In genomic region chr4:129288067-129288466, GRCm38 (mm10) we compare ENCODE assay signal across 9 mouse cellular contexts. TPM values are rescaled to one million over a fixed set of nuclear protein-coding genes. Genes with fewer than 3 reads are reported as not detected.
DNase-seq lines count a peak whose midpoint lies in the region; ATAC-seq and TF ChIP-seq lines count a peak whose summit lies in the region.
"Had no signal": no experiment of that assay in that cellular context is flagged by ENCODE, and none has a peak within 500 bp of the region (broad histone marks: within the 10 kb centered on the region; RNA-seq: fewer than 3 reads in every experiment).

No protein-coding gene starts in this region.

- H3K9me3 ChIP-seq in kidney, postnatal 0 days (replicated peaks; ENCODE audit: low read length): no peaks in the 10 kb centered on the region

- 0 out of 2 replicates have a peak overlapping the region, but pooled peaks have one; percentile 15 for H3K27ac ChIP-seq in kidney, postnatal 0 days
- no peak overlapping the region for H3K27ac ChIP-seq in cerebellum, adult 2 months (ENCODE audit: insufficient read depth, low read length)
- H3K27ac ChIP-seq: liver, embryonic 14.5 days had no signal

- peak overlapping the region; percentile 98; the same call in 1 of the 2 replicates for H3K4me2 ChIP-seq in kidney, postnatal 0 days (ENCODE audit: low read length)

- no peak for TF ChIP-seq CTCF in kidney, postnatal 0 days (IDR thresholded peaks at IDR 0.05; ENCODE audit: low read depth)
- no peak for TF ChIP-seq CTCF in cerebellum, adult 2 months (IDR thresholded peaks at IDR 0.05; ENCODE audit: borderline replicate concordance, insufficient read depth, low read depth, low read length)

- peaks cover 7% of the 10 kb centered on the region; the same call in 1 of the 2 replicates for H3K4me1 ChIP-seq in kidney, postnatal 0 days (replicated peaks; ENCODE audit: insufficient read depth, low read length)
- H3K4me1 ChIP-seq in cerebellum, adult 2 months (ENCODE audit: control insufficient read depth, insufficient read depth, low read length): peaks cover 10% of the 10 kb centered on the region

- ATAC-seq in kidney, postnatal 0 days (replicated peaks; ENCODE audit: low FRiP score, low read depth): no peak
- ATAC-seq in erythroblast, adult 5-6 weeks (replicated peaks; ENCODE audit: low FRiP score, poor library complexity, severe bottlenecking): no peak

- peak; percentile 18 to 44 for DNase-seq in lung, postnatal 4 days
- DNase-seq in lung, postnatal 36 days: no peak
- peak; percentile 34 to 43 for DNase-seq in gastrocnemius, postnatal 36 days
- DNase-seq in kidney, postnatal 0 days (ENCODE audit: low spot score): no peak
- peak; percentile 82 for DNase-seq in skeletal muscle tissue, adult 2 months (ENCODE audit: low read depth, low spot score)
- DNase-seq in layer of hippocampus, postnatal 14 days (ENCODE audit: low spot score in 2 of 2): no peak
- no peak for DNase-seq in cerebellum, adult 2 months

- intact Hi-C loops in gastrocnemius, postnatal 36 days (cut with DNase I): no loop called here

- no peak overlapping the region for H3K9ac ChIP-seq in kidney, postnatal 0 days (ENCODE audit: low read depth, low read length)
- H3K9ac ChIP-seq: liver, embryonic 14.5 days had no signal

- no peak overlapping the region; the same call in 1 of the 2 replicates for H3K4me3 ChIP-seq in kidney, postnatal 0 days (replicated peaks; ENCODE audit: low read depth, low read length)
- H3K4me3 ChIP-seq in cerebellum, adult 2 months (replicated peaks; ENCODE audit: insufficient read depth, low read depth, low read length): no peak overlapping the region

- no peak for TF ChIP-seq POLR2A in cerebellum, adult 2 months (IDR thresholded peaks at IDR 0.05; ENCODE audit: borderline replicate concordance, insufficient read depth, low read length)

- 15% methylated on average over 3 of the region's 3 CpGs for WGBS in kidney, postnatal 0 days
- 55% methylated on average over 3 of the region's 3 CpGs for WGBS in cerebellum, adult 2 months

- H3K36me3 ChIP-seq in kidney, postnatal 0 days (ENCODE audit: insufficient read depth, low read length): no peaks in the 10 kb centered on the region

- no peaks in the 10 kb centered on the region for H3K27me3 ChIP-seq in kidney, postnatal 0 days (ENCODE audit: insufficient read depth, low read length)
- H3K27me3 ChIP-seq in cerebellum, adult 2 months (ENCODE audit: control insufficient read depth, insufficient read depth, low read length): no peaks in the 10 kb centered on the region

RNA-seq across cellular contexts. Expression of gene Sync, which starts 0.7 kb away (rescaled TPM):
- total RNA-seq in gastrocnemius, postnatal 36 days (2021): 10 to 100 TPM; 38.3 to 44.9 TPM
- 0.63 and 0.78 TPM in 2 replicates for polyA plus RNA-seq in kidney, postnatal 0 days (2015; fragmentation: Nextera tagmentation; extraction: Ambion mirVana)
- total RNA-seq in erythroblast, adult 5-6 weeks (2015; ENCODE audit: low replicate concordance): not detected in 2 replicates
- total RNA-seq in erythroblast, adult 5-6 weeks (2017; ENCODE audit: low replicate concordance): 0.56 TPM in 1 of 2 replicates, not detected in the other
- total RNA-seq in layer of hippocampus, postnatal 14 days (2021): 1 to 10 TPM; 1.2 TPM
- 1.00 and 1.4 TPM in 2 replicates for polyA plus RNA-seq in cerebellum, adult 2 months (2012; rRNA removed)

RNA-seq across cellular contexts. Expression of gene C77080, which starts 26.9 kb away (rescaled TPM):
- total RNA-seq in gastrocnemius, postnatal 36 days (2021): 1 to 10 TPM; 1.7 to 1.9 TPM
- 9.8 and 11.3 TPM in 2 replicates for polyA plus RNA-seq in kidney, postnatal 0 days (2015; fragmentation: Nextera tagmentation; extraction: Ambion mirVana)
- not detected in 2 replicates for total RNA-seq in erythroblast, adult 5-6 weeks (2015; ENCODE audit: low replicate concordance)
- total RNA-seq in erythroblast, adult 5-6 weeks (2017; ENCODE audit: low replicate concordance): not detected in 2 replicates
- total RNA-seq in layer of hippocampus, postnatal 14 days (2021): 10 to 100 TPM; 10.7 to 11.7 TPM
- polyA plus RNA-seq in cerebellum, adult 2 months (2012; rRNA removed): 15.6 and 18.5 TPM in 2 replicates

RNA-seq across cellular contexts. Expression of gene Rbbp4, which starts 47.1 kb away (rescaled TPM):
- 10 to 100 TPM; 36.0 to 47.3 TPM for total RNA-seq in gastrocnemius, postnatal 36 days (2021)
- polyA plus RNA-seq in kidney, postnatal 0 days (2015; fragmentation: Nextera tagmentation; extraction: Ambion mirVana): 339 and 363 TPM in 2 replicates
- 60.2 and 64.6 TPM in 2 replicates for total RNA-seq in erythroblast, adult 5-6 weeks (2015; ENCODE audit: low replicate concordance)
- 61.6 and 122 TPM in 2 replicates for total RNA-seq in erythroblast, adult 5-6 weeks (2017; ENCODE audit: low replicate concordance)
- 100 to 1,000 TPM; 130 to 131 TPM for total RNA-seq in layer of hippocampus, postnatal 14 days (2021)
- 70.9 and 73.7 TPM in 2 replicates for polyA plus RNA-seq in cerebellum, adult 2 months (2012; rRNA removed)

RNA-seq across cellular contexts. Expression of gene Zbtb8os, which starts 47.4 kb away (rescaled TPM):
- 10 to 100 TPM; 23.3 to 24.2 TPM for total RNA-seq in gastrocnemius, postnatal 36 days (2021)
- polyA plus RNA-seq in kidney, postnatal 0 days (2015; fragmentation: Nextera tagmentation; extraction: Ambion mirVana): 55.9 and 60.8 TPM in 2 replicates
- total RNA-seq in erythroblast, adult 5-6 weeks (2015; ENCODE audit: low replicate concordance): 6.9 and 14.8 TPM in 2 replicates
- 4.9 and 19.1 TPM in 2 replicates for total RNA-seq in erythroblast, adult 5-6 weeks (2017; ENCODE audit: low replicate concordance)
- total RNA-seq in layer of hippocampus, postnatal 14 days (2021): 10 to 100 TPM; 23.7 to 26.3 TPM
- polyA plus RNA-seq in cerebellum, adult 2 months (2012; rRNA removed): 31.2 and 35.3 TPM in 2 replicates

Comparison
In these comparisons a context has a peak if more than half of its experiments do, and no peak if none do; other contexts are left out.
1. DNase-seq: peak in lung, postnatal 4 days (2 of 2), gastrocnemius, postnatal 36 days (2 of 2) and skeletal muscle tissue, adult 2 months (single experiment); none in lung, postnatal 36 days (single experiment), kidney, postnatal 0 days (single experiment), layer of hippocampus, postnatal 14 days (0 of 2) and cerebellum, adult 2 months (0 of 2).
2. RNA of gene Sync, which starts 0.7 kb away (total RNA-seq): 38.3 to 44.9 TPM in gastrocnemius, postnatal 36 days; 1.2 TPM in layer of hippocampus, postnatal 14 days and 0.56 TPM in erythroblast, adult 5-6 weeks; every median in the first group is over 10 times any median in the second.
3. RNA of gene C77080, which starts 26.9 kb away (total RNA-seq): 10.7 to 11.7 TPM in layer of hippocampus, postnatal 14 days; 1.7 to 1.9 TPM in gastrocnemius, postnatal 36 days and not detected in erythroblast, adult 5-6 weeks; every median in the first group is over 4 times any median in the second.